Mouse (Mus musculus) brain, embryonic 14.5 days (tissue): ENCODE data around the gene Nfkb2.

Experiments used
- CTCF ChIP-seq: fragments of 200-500 bp; IDR thresholded peaks from 2 replicates; pipeline ENCODE4 v1.5.1; 2012; ENCODE audit warnings: inconsistent platforms, mild to moderate bottlenecking, moderate library complexity, borderline replicate concordance; ENCODE audit not compliant: insufficient read depth, insufficient read length; ENCODE audit errors: extremely low read depth
- POLR2A ChIP-seq: fragments of 200-500 bp; IDR thresholded peaks from 2 replicates; pipeline ENCODE4 v1.6.1; 2012; ENCODE audit warnings: mild to moderate bottlenecking, inconsistent platforms, borderline replicate concordance; ENCODE audit not compliant: poor library complexity, insufficient read depth, insufficient read length, severe bottlenecking; ENCODE audit errors: extremely low read depth

- TF ChIP-seq POLR2A (no peak), CTCF (no peak)
Measured at GRCm38 (mm10) chr19:46300294-46301045, 3.6 kb upstream of the Nfkb2 start.
